Mouse (Mus musculus) neural tube, embryonic 15.5 days (tissue): ENCODE measurements around the gene Gmds. TPM values are rescaled to one million over a fixed set of nuclear protein-coding genes. Genes with fewer than 3 reads are reported as not detected.

ENCODE experiments used
- ATAC-seq: fragments of 200-750 bp; cut with Nextera tagmentation; 2 replicates; pipeline ENCODE4 v1.8.0; 2017; ENCODE audit warnings: mild to moderate bottlenecking, moderate TSS enrichment, moderate library complexity; ENCODE audit not compliant: low FRiP score
- H3K27ac ChIP-seq: fragments of 300-500 bp; sonication (generic); replicated peaks from 2 replicates; pipeline ENCODE4 v1.5.1; 2015; ENCODE audit warnings: mild to moderate bottlenecking, inconsistent platforms
- H3K27me3 ChIP-seq: fragments of 300-500 bp; sonication (generic); replicated peaks from 2 replicates; pipeline ENCODE4 v1.6.1; 2015; ENCODE audit warnings: inconsistent platforms
- H3K36me3 ChIP-seq: fragments of 300-500 bp; sonication (generic); 2 replicates; pipeline ENCODE4 v1.6.1; 2015; ENCODE audit warnings: inconsistent platforms
- H3K4me1 ChIP-seq: fragments of 300-500 bp; sonication (generic); 2 replicates; pipeline ENCODE4 v1.6.1; 2015; ENCODE audit warnings: inconsistent platforms
- H3K4me2 ChIP-seq: fragments of 300-500 bp; sonication (generic); 2 replicates; pipeline ENCODE4 v1.6.1; 2015; ENCODE audit warnings: inconsistent platforms, mild to moderate bottlenecking, moderate library complexity
- H3K4me3 ChIP-seq: fragments of 300-500 bp; sonication (generic); replicated peaks from 2 replicates; pipeline ENCODE4 v1.5.1; 2015; ENCODE audit warnings: mild to moderate bottlenecking, inconsistent platforms
- H3K9ac ChIP-seq: fragments of 300-500 bp; sonication (generic); replicated peaks from 2 replicates; pipeline ENCODE4 v1.6.1; 2015; ENCODE audit warnings: mild to moderate bottlenecking, inconsistent platforms
- H3K9me3 ChIP-seq: fragments of 300-500 bp; sonication (generic); replicated peaks from 2 replicates; pipeline ENCODE4 v1.6.1; 2016; ENCODE audit warnings: inconsistent platforms
- WGBS: fragments of 180-500 bp; shearing (Covaris S2); methylation state at CpG from one replicate; pipeline ENCODE4 v1.1.7; 2015; ENCODE audit warnings: mixed read lengths; 5-methylcytosine and 5-hydroxymethylcytosine counted together
- polyA plus RNA-seq: library from polyadenylated mRNA; unstranded; fragments of >200 nt; fragmentation: Nextera tagmentation; extraction: Ambion mirVana; gene quantifications from 2 replicates; pipeline ENCODE4 v1.2.1, GENCODE M21; 2015

The Gmds gene
- polyA plus RNA-seq, 1 experiment from 2014 or later: 39.3 TPM

- Histone ChIP-seq H3K4me2 (no peak overlapping the region), H3K27ac (no peak overlapping the region), H3K9me3 (no peaks in the 10 kb centered on the region), H3K36me3 (no peaks in the 10 kb centered on the region), H3K27me3 (no peaks in the 10 kb centered on the region), H3K4me1 (peaks cover 6% of the 10 kb centered on the region), H3K4me3 (no peak overlapping the region), H3K9ac (no peak overlapping the region)
- ATAC-seq: peak; percentile 41; the same call in 1 of the 2 replicates
- WGBS: 45% methylated on average over 4 of the region's 4 CpGs
Measured at GRCm38 (mm10) chr13:32018518-32019255, 319.9 kb downstream of the Gmds start.

DNA sequence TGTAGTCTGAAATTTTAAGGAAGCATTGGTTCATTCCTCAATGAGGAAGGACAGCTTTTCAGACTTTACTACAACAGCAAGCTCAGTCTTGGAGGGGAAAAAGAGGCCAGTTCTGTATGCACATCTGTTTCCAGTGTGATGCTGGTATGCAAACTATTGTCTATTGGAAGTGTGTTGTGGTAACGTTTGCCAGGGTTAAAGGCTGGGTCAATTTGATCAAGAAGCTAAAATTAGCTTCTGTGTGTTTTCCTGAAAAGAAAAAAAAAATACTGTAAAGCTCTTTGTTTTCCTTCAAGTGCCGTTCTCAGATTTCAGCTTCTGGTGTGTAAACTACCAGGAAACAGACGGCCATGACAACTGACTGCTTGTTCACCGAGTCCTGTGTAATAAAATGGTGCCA lies 329.7 kb downstream of the Gmds start:
- Histone ChIP-seq H3K36me3 (no peaks in the 10 kb centered on the region), H3K27me3 (no peaks in the 10 kb centered on the region), H3K9me3 (no peaks in the 10 kb centered on the region), H3K4me3 (no peak overlapping the region), H3K9ac (no peak overlapping the region), H3K4me2 (no peak overlapping the region), H3K4me1 (0 out of 2 replicates have a peak, but pooled peaks cover 3% of the 10 kb centered on the region), H3K27ac (no peak overlapping the region)
- WGBS: 18% methylated on average over 4 of the region's 4 CpGs
- ATAC-seq: no peak

DNA sequence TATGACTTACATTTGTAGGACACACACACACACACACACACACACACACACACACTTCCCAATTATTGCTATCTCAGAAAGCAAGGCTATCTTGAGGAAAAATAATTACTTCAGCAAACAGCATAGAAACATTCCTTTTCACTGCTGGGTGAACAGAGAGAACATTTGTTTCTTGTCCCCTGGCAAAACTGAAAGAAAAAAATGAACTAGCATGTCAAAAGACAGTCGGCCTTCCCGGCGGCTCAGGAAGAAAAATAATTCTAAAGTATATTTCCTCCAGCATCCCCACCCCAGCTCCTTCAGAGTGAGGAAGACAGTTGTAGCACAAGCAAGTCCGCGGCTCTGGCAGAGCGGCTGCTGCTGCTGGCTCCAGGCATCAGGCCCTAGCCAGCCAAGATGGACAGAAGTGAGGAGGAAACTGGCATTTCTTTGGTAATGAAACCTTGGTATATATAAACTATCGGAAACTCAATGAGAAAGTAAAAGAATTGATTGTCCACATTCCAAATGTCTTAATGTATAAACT lies 330.4 kb downstream of the Gmds start:
- Histone ChIP-seq H3K9ac (no peak overlapping the region), H3K9me3 (no peaks in the 10 kb centered on the region), H3K27me3 (no peaks in the 10 kb centered on the region), H3K27ac (no peak overlapping the region; the same call in 1 of the 2 replicates), H3K4me1 (0 out of 2 replicates have a peak, but pooled peaks cover 3% of the 10 kb centered on the region), H3K4me2 (peak overlapping the region; percentile 4; the same call in 1 of the 2 replicates), H3K4me3 (no peak overlapping the region), H3K36me3 (no peaks in the 10 kb centered on the region)
- no peak for ATAC-seq
- 62% methylated on average over 7 of the region's 7 CpGs for WGBS

GRCm38 (mm10) chr13:31993391-31993790 lies 345.1 kb downstream of the Gmds start:
- 76% methylated on average over 4 of the region's 4 CpGs for WGBS
- H3K27me3 ChIP-seq: no peaks in the 10 kb centered on the region
- H3K4me3 ChIP-seq: no peak overlapping the region
- no peak overlapping the region for H3K27ac ChIP-seq
- no peak overlapping the region for H3K9ac ChIP-seq
- 0 out of 2 replicates have a peak, but pooled peaks cover 3% of the 10 kb centered on the region for H3K9me3 ChIP-seq
- no peaks in the 10 kb centered on the region for H3K36me3 ChIP-seq
- ATAC-seq: no peak
- peaks cover 17% of the 10 kb centered on the region for H3K4me1 ChIP-seq
- H3K4me2 ChIP-seq: 0 out of 2 replicates have a peak overlapping the region, but pooled peaks have one; percentile 16

GRCm38 (mm10) chr13:31992409-31993201 lies 345.9 kb downstream of the Gmds start:
- Histone ChIP-seq H3K9me3 (0 out of 2 replicates have a peak, but pooled peaks cover 3% of the 10 kb centered on the region), H3K9ac (no peak overlapping the region), H3K4me1 (peaks cover 17% of the 10 kb centered on the region), H3K27me3 (no peaks in the 10 kb centered on the region), H3K4me2 (peak overlapping the region; percentile 16), H3K27ac (peak overlapping the region; percentile 37; the same call in 1 of the 2 replicates), H3K4me3 (no peak overlapping the region), H3K36me3 (no peaks in the 10 kb centered on the region)
- WGBS: 35% methylated on average over 12 of the region's 12 CpGs
- ATAC-seq: peak; percentile 86

DNA sequence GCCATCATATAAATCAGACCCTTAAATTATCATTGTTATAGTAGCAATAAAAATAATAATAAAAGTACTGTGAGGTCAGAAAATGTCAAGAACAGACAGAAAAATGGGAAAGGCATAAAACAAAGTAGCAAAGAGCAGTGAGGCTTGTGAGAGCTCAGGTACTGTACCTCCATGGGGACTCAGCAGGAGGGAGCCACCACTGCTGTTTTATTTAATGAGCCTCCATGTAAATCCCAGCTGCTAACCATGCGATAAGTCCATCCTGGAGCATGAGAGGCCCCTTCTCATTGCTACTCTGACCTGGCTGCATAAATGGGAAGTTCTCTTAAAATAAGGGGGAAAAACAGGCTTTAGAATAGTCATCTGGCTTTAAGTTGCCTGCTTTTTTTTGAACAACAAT lies 357.3 kb downstream of the Gmds start:
- H3K27me3 ChIP-seq: no peaks in the 10 kb centered on the region
- H3K4me3 ChIP-seq: no peak overlapping the region
- WGBS: 79% methylated on average over 1 of the region's 1 CpGs
- no peaks in the 10 kb centered on the region for H3K36me3 ChIP-seq
- H3K4me2 ChIP-seq: no peak overlapping the region
- H3K9me3 ChIP-seq: no peaks in the 10 kb centered on the region
- H3K9ac ChIP-seq: no peak overlapping the region
- no peak for ATAC-seq
- H3K27ac ChIP-seq: no peak overlapping the region
- H3K4me1 ChIP-seq: no peaks in the 10 kb centered on the region

DNA sequence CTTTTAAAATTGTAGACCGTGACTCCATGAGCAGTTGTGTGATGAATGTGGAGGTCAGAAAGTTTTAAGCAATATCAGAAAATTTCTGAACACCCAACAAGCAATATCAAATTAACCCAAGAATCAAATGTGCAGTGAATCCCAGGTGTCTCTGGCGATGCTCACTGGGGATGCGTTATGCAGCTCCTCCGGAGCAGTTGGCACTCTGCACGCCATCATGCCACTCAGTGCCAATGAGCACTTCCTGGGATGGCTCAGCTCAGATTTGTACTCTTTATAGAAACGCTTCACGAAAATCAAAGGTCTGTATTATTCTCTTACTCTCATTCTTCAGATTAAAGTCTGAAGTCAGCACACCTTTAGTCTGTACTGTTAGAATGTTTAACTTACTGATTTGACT lies 360.4 kb downstream of the Gmds start:
- H3K4me1 ChIP-seq: no peaks in the 10 kb centered on the region
- 95% methylated on average over 7 of the region's 7 CpGs for WGBS
- no peak for ATAC-seq
- H3K27me3 ChIP-seq: no peaks in the 10 kb centered on the region
- no peaks in the 10 kb centered on the region for H3K36me3 ChIP-seq
- H3K4me2 ChIP-seq: no peak overlapping the region
- H3K9ac ChIP-seq: no peak overlapping the region
- H3K9me3 ChIP-seq: no peaks in the 10 kb centered on the region
- no peak overlapping the region for H3K27ac ChIP-seq
- no peak overlapping the region for H3K4me3 ChIP-seq

GRCm38 (mm10) chr13:31974751-31975479 lies 363.6 kb downstream of the Gmds start:
- H3K27me3 ChIP-seq: no peaks in the 10 kb centered on the region
- no peak overlapping the region for H3K4me3 ChIP-seq
- no peaks in the 10 kb centered on the region for H3K9me3 ChIP-seq
- no peak overlapping the region for H3K27ac ChIP-seq
- ATAC-seq: no peak
- 25% methylated on average over 3 of the region's 3 CpGs for WGBS
- no peaks in the 10 kb centered on the region for H3K36me3 ChIP-seq
- H3K4me2 ChIP-seq: no peak overlapping the region
- H3K4me1 ChIP-seq: 0 out of 2 replicates have a peak, but pooled peaks cover 4% of the 10 kb centered on the region
- H3K9ac ChIP-seq: no peak overlapping the region

DNA sequence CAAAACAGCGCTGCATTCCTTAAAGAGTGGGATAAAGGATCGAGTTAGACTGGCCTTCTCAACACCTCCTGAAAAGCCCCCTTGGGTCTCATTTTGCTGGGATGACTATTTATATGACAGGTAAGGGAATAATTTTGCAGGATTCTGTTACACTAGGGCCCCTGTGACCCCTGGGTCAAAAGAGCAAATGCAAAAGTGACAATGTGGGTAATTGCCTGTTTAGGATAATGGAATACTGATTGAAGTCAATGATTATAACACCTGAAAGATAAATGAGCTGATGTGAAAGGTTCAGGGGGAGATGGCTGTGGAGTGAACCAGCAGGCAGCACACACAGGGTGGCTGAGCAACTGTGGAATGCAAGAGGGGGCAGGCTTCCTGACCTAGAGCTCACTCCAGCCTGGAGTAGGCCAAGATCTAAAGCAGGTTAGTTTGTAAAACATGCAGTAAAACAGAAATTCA lies 367.5 kb downstream of the Gmds start:
- Histone ChIP-seq H3K9ac (no peak overlapping the region), H3K27me3 (no peaks in the 10 kb centered on the region), H3K4me1 (0 out of 2 replicates have a peak, but pooled peaks cover 4% of the 10 kb centered on the region), H3K4me2 (no peak overlapping the region), H3K4me3 (no peak overlapping the region), H3K9me3 (no peaks in the 10 kb centered on the region), H3K36me3 (no peaks in the 10 kb centered on the region), H3K27ac (no peak overlapping the region)
- WGBS: 34% methylated on average over 2 of the region's 2 CpGs
- ATAC-seq: no peak

- WGBS: 92% methylated on average over 2 of the region's 2 CpGs
- Histone ChIP-seq H3K9me3 (no peaks in the 10 kb centered on the region), H3K9ac (no peak overlapping the region), H3K4me2 (no peak overlapping the region), H3K36me3 (no peaks in the 10 kb centered on the region), H3K27ac (no peak overlapping the region), H3K27me3 (no peaks in the 10 kb centered on the region), H3K4me1 (0 out of 2 replicates have a peak, but pooled peaks cover 4% of the 10 kb centered on the region), H3K4me3 (no peak overlapping the region)
- no peak for ATAC-seq
Measured at GRCm38 (mm10) chr13:31968272-31968671, 370.3 kb downstream of the Gmds start.

DNA sequence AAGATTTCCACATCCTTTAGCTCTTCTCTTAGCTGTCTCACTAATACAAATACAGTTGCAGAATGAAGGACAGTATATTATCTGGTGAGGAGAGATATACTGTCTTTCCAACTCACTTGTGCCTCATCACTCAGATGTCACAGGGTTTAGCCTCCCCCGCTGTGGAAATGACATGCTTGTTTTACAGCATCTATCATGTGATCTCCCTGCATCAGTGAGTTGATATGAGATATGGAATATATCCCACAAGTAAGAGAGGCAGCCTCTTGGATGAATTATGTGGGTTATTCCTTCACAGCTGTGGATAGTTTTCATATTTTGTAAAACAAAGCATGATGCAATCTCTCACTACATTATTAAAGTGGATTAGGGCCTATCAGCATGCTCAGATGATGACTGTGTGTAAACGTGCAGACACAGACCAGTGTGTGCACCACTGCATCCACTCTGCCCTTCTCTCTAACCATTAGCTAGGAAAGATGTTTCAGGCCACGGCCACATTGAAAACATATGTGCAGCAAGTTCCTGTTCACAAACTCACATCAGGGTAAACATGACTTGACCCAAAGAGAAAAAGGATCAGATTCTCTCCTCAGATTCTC lies 371.5 kb downstream of the Gmds start:
- H3K9ac ChIP-seq: no peak overlapping the region
- WGBS: 66% methylated on average over 3 of the region's 3 CpGs
- H3K4me3 ChIP-seq: no peak overlapping the region
- no peak overlapping the region for H3K4me2 ChIP-seq
- H3K36me3 ChIP-seq: no peaks in the 10 kb centered on the region
- no peak for ATAC-seq
- H3K27ac ChIP-seq: no peak overlapping the region
- no peaks in the 10 kb centered on the region for H3K9me3 ChIP-seq
- no peaks in the 10 kb centered on the region for H3K27me3 ChIP-seq
- H3K4me1 ChIP-seq: 0 out of 2 replicates have a peak, but pooled peaks cover 4% of the 10 kb centered on the region
